Mouse (Mus musculus): ENCODE data around the gene D430042O09Rik.

- TF ChIP-seq CTCF (IDR thresholded peaks at IDR 0.05; ENCODE audit: low read depth) (no peak), EP300 (IDR thresholded peaks at IDR 0.05; ENCODE audit: low read depth) (no peak)
Observed at GRCm38 (mm10) chr7:125868570-125868969, 160.9 kb downstream of the D430042O09Rik start.
